Mouse (Mus musculus) hindlimb bud, embryonic 11.5 days (tissue): ENCODE data around the gene Gm10800.
"Not testable (repeated sequence)": the region's sequence is repeated elsewhere in the genome, so short reads cannot be mapped to it uniquely, and the experiment has no call there.

Experiments
- DNase-seq: peaks from one replicate; pipeline ENCODE4 v3.0.0-alpha.2; 2012; ENCODE audit warnings: low read depth, low spot score; ENCODE audit errors: extremely low spot score

Gm10800 gene

GRCm38 (mm10) chr2:98667201-98667600 is at the start of gene Gm10800:
Gene Gm10800 (minus strand): TSS chr2:98667301.
- DNase-seq = not testable (repeated sequence)

DNA sequence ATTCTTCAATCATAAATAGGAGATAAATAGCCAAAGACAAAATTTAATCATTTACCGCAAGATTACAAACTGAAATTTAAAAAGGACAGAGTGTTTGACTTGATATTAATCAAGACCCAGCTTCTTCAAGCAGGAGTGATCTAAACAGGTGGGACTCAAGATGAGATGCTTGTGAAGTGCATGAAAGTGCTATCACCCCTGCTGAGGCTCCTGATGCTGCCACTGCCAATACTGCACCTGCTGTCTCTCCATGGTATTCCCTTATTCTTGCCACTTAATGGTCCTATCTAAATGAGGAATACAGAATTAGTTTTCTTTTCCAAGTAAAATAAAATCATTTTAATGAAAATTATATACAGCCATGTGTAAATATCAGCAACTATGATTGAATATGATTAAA is 30.4 kb upstream of the Gm10800 start:
- DNase-seq = no peak

DNA sequence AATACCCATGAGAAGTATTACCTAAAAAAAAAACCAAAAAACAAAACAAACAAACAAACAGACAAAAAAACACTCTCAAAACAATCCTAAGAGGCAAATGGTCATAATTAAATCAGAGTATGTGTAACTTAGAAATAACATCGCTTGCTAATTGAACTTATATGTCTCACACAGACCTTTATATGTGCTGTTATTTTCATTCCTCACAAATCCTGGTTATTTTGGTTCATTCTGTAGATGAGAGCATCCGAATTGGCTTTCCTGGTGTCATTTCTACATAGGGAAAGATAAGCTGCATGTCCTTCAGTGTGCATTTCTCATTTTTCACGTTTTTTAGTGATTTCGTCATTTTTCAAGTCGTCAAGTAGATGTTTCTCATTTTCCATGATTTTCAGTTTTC is 5.2 kb downstream of the Gm10800 start, which contains the start of gene Gm10801:
Gm10801 (plus strand) TSS at position 301 of the 400 bp plus-strand sequence.
- not testable (repeated sequence) for DNase-seq
